Mouse (Mus musculus): ENCODE measurements around the gene Prps1l3. TPM values are rescaled to one million over a fixed set of nuclear protein-coding genes. Genes with fewer than 3 reads are reported as not detected.

Gene Prps1l3
- polyA plus RNA-seq, 1 experiment from 2014 or later, result 78.1 TPM

- ATAC-seq (ENCODE audit: low FRiP score) (peak; percentile 8; the same call in 1 of the 2 replicates), DNase-seq (ENCODE audit: low spot score, missing footprints) (no peak)
- 32% methylated on average over 4 of the region's 4 CpGs for WGBS
- Histone ChIP-seq H3K4me1 (ENCODE audit: control insufficient read depth, insufficient read depth, low read length) (no peaks in the 10 kb centered on the region), H3K4me3 (ENCODE audit: low read depth, low read length) (peak overlapping the region; percentile 77), H3K27me3 (ENCODE audit: control insufficient read depth, insufficient read depth, low read length) (no peaks in the 10 kb centered on the region), H3K36me3 (ENCODE audit: control insufficient read depth, insufficient read depth, low read length) (no peaks in the 10 kb centered on the region), H3K4me2 (peak overlapping the region; percentile 68), H3K27ac (ENCODE audit: low read depth, low read length) (no peak overlapping the region), H3K9ac (ENCODE audit: low read length) (peak overlapping the region; percentile 88), H3K9me3 (ENCODE audit: control insufficient read depth, low read length) (no peaks in the 10 kb centered on the region)
Observed at GRCm38 (mm10) chr12:57229703-57230102, 509 bp upstream of the Prps1l3 start.

GRCm38 (mm10) chr12:57231085-57231875, 1.1 kb downstream of the Prps1l3 start:
- H3K27ac ChIP-seq (ENCODE audit: low read depth, low read length), result no peak overlapping the region

GRCm38 (mm10) chr12:57233386-57233785, 3.2 kb downstream of the Prps1l3 start:
- Histone ChIP-seq H3K4me2 (no peak overlapping the region), H3K4me1 (ENCODE audit: control insufficient read depth, insufficient read depth, low read length) (no peaks in the 10 kb centered on the region), H3K4me3 (ENCODE audit: low read depth, low read length) (no peak overlapping the region), H3K9ac (ENCODE audit: low read length) (no peak overlapping the region), H3K27me3 (ENCODE audit: control insufficient read depth, insufficient read depth, low read length) (no peaks in the 10 kb centered on the region), H3K36me3 (ENCODE audit: control insufficient read depth, insufficient read depth, low read length) (peaks cover 3% of the 10 kb centered on the region; the same call in 1 of the 2 replicates), H3K27ac (ENCODE audit: low read depth, low read length) (no peak overlapping the region), H3K9me3 (ENCODE audit: control insufficient read depth, low read length) (no peaks in the 10 kb centered on the region)
- ATAC-seq (ENCODE audit: low FRiP score) (no peak), DNase-seq (ENCODE audit: low spot score, missing footprints) (no peak)
- WGBS, result 83% methylated on average over 5 of the region's 5 CpGs

More at GRCm38 (mm10) chr12:57231085-57231875, 1.1 kb downstream of the Prps1l3 start:
- H3K9ac ChIP-seq (ENCODE audit: low read length), result peak overlapping the region; percentile 88
- no peak; the same call in 1 of the 2 replicates for ATAC-seq (ENCODE audit: low FRiP score)
- H3K4me1 ChIP-seq (ENCODE audit: control insufficient read depth, insufficient read depth, low read length), result no peaks in the 10 kb centered on the region
- no peaks in the 10 kb centered on the region for H3K36me3 ChIP-seq (ENCODE audit: control insufficient read depth, insufficient read depth, low read length)
- WGBS, result 82% methylated on average over 14 of the region's 14 CpGs
- peak overlapping the region; percentile 68 for H3K4me2 ChIP-seq
- no peaks in the 10 kb centered on the region for H3K27me3 ChIP-seq (ENCODE audit: control insufficient read depth, insufficient read depth, low read length)
- no peak for DNase-seq (ENCODE audit: low spot score, missing footprints)
- H3K4me3 ChIP-seq (ENCODE audit: low read depth, low read length), result peak overlapping the region; percentile 77
- no peaks in the 10 kb centered on the region for H3K9me3 ChIP-seq (ENCODE audit: control insufficient read depth, low read length)

- peaks cover 10% of the 10 kb centered on the region; the same call in 1 of the 2 replicates for H3K36me3 ChIP-seq (ENCODE audit: control insufficient read depth, insufficient read depth, low read length)
Observed at GRCm38 (mm10) chr12:57243671-57244495, 13.7 kb downstream of the Prps1l3 start.

GRCm38 (mm10) chr12:57258572-57258971, 28.4 kb downstream of the Prps1l3 start:
- Histone ChIP-seq H3K9me3 (ENCODE audit: control insufficient read depth, low read length) (no peaks in the 10 kb centered on the region), H3K27me3 (ENCODE audit: control insufficient read depth, insufficient read depth, low read length) (no peaks in the 10 kb centered on the region), H3K27ac (ENCODE audit: low read depth, low read length) (no peak overlapping the region), H3K4me2 (no peak overlapping the region), H3K4me1 (ENCODE audit: control insufficient read depth, insufficient read depth, low read length) (no peaks in the 10 kb centered on the region), H3K9ac (ENCODE audit: low read length) (no peak overlapping the region), H3K36me3 (ENCODE audit: control insufficient read depth, insufficient read depth, low read length) (no peaks in the 10 kb centered on the region), H3K4me3 (ENCODE audit: low read depth, low read length) (no peak overlapping the region)
- ATAC-seq (ENCODE audit: low FRiP score), result no peak
- DNase-seq (ENCODE audit: low spot score, missing footprints), result no peak
- 62% methylated on average over 2 of the region's 2 CpGs for WGBS

More at GRCm38 (mm10) chr12:57243671-57244495, 13.7 kb downstream of the Prps1l3 start:
- DNase-seq (ENCODE audit: low spot score, missing footprints) (no peak), ATAC-seq (ENCODE audit: low FRiP score) (no peak)
- Histone ChIP-seq H3K4me1 (ENCODE audit: control insufficient read depth, insufficient read depth, low read length) (no peaks in the 10 kb centered on the region), H3K27me3 (ENCODE audit: control insufficient read depth, insufficient read depth, low read length) (no peaks in the 10 kb centered on the region), H3K9ac (ENCODE audit: low read length) (no peak overlapping the region), H3K4me2 (no peak overlapping the region), H3K9me3 (ENCODE audit: control insufficient read depth, low read length) (no peaks in the 10 kb centered on the region), H3K27ac (ENCODE audit: low read depth, low read length) (no peak overlapping the region), H3K4me3 (ENCODE audit: low read depth, low read length) (no peak overlapping the region)
- 89% methylated on average over 5 of the region's 5 CpGs for WGBS

GRCm38 (mm10) chr12:57275456-57275855, 45.2 kb downstream of the Prps1l3 start:
- no peak overlapping the region for H3K27ac ChIP-seq (ENCODE audit: low read depth, low read length)
- H3K4me3 ChIP-seq (ENCODE audit: low read depth, low read length), result no peak overlapping the region
- H3K4me2 ChIP-seq, result no peak overlapping the region
- DNase-seq (ENCODE audit: low spot score, missing footprints), result no peak
- H3K9me3 ChIP-seq (ENCODE audit: control insufficient read depth, low read length), result no peaks in the 10 kb centered on the region
- 76% methylated on average over 1 of the region's 1 CpGs for WGBS
- H3K36me3 ChIP-seq (ENCODE audit: control insufficient read depth, insufficient read depth, low read length), result no peaks in the 10 kb centered on the region
- no peaks in the 10 kb centered on the region for H3K27me3 ChIP-seq (ENCODE audit: control insufficient read depth, insufficient read depth, low read length)
- no peak overlapping the region for H3K9ac ChIP-seq (ENCODE audit: low read length)
- no peaks in the 10 kb centered on the region for H3K4me1 ChIP-seq (ENCODE audit: control insufficient read depth, insufficient read depth, low read length)
- no peak for ATAC-seq (ENCODE audit: low FRiP score)

GRCm38 (mm10) chr12:57281155-57282114, 51.2 kb downstream of the Prps1l3 start:
- Histone ChIP-seq H3K4me3 (ENCODE audit: low read depth, low read length) (no peak overlapping the region), H3K9me3 (ENCODE audit: control insufficient read depth, low read length) (no peaks in the 10 kb centered on the region), H3K4me2 (no peak overlapping the region), H3K27me3 (ENCODE audit: control insufficient read depth, insufficient read depth, low read length) (no peaks in the 10 kb centered on the region), H3K36me3 (ENCODE audit: control insufficient read depth, insufficient read depth, low read length) (no peaks in the 10 kb centered on the region), H3K4me1 (ENCODE audit: control insufficient read depth, insufficient read depth, low read length) (no peaks in the 10 kb centered on the region), H3K9ac (ENCODE audit: low read length) (no peak overlapping the region), H3K27ac (ENCODE audit: low read depth, low read length) (no peak overlapping the region)
- WGBS, result 44% methylated on average over 3 of the region's 3 CpGs
- peak; percentile 59; the same call in 1 of the 2 replicates for ATAC-seq (ENCODE audit: low FRiP score)
- no peak for DNase-seq (ENCODE audit: low spot score, missing footprints)

- H3K9ac ChIP-seq (ENCODE audit: low read length), result no peak overlapping the region
- 80% methylated on average over 5 of the region's 5 CpGs for WGBS
- H3K36me3 ChIP-seq (ENCODE audit: control insufficient read depth, insufficient read depth, low read length), result no peaks in the 10 kb centered on the region
- DNase-seq (ENCODE audit: low spot score, missing footprints), result no peak
- no peaks in the 10 kb centered on the region for H3K4me1 ChIP-seq (ENCODE audit: control insufficient read depth, insufficient read depth, low read length)
- H3K9me3 ChIP-seq (ENCODE audit: control insufficient read depth, low read length), result no peaks in the 10 kb centered on the region
- H3K27ac ChIP-seq (ENCODE audit: low read depth, low read length), result no peak overlapping the region
- no peak for ATAC-seq (ENCODE audit: low FRiP score)
- H3K4me3 ChIP-seq (ENCODE audit: low read depth, low read length), result no peak overlapping the region
- no peak overlapping the region for H3K4me2 ChIP-seq
- no peaks in the 10 kb centered on the region for H3K27me3 ChIP-seq (ENCODE audit: control insufficient read depth, insufficient read depth, low read length)
Observed at GRCm38 (mm10) chr12:57285303-57286059, 55.3 kb downstream of the Prps1l3 start.

All from midbrain, embryonic 11.5 days (tissue).